Comparison of ENCODE assay signal across 10 mouse cellular contexts in the genomic region with DNA sequence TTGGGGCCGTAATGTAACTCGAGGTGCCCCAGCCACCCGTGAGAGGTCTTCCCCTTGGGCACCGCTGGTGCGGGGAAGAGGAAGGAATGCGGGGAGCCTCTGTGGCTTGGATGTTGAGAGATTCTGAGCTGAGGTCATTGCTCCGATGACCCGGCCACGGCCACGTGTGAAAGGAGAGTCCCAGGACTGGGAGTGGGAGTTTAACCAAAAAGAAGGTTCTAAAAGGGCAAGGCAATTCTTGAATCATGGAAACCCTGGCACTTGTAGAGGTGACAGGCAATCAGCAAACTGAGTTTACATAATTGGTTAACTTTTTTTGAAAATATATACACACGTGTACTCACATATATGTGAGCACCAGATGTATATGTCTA. TPM values are rescaled to one million over a fixed set of nuclear protein-coding genes. Genes with fewer than 3 reads are reported as not detected.
A peak's percentile ranks its signal among the peaks of the same experiment; 100 is the strongest.
DNase-seq lines count a peak whose midpoint lies in the region; ATAC-seq and TF ChIP-seq lines count a peak whose summit lies in the region.
"Had no signal": no experiment of that assay in that cellular context is flagged by ENCODE, and none has a peak within 500 bp of the region (broad histone marks: within the 10 kb centered on the region; RNA-seq: fewer than 3 reads in every experiment).

No protein-coding gene starts in this region.

- H3K4me1 ChIP-seq in kidney, postnatal 0 days (replicated peaks; ENCODE audit: insufficient read depth, low read length) = peaks cover 8% of the 10 kb centered on the region
- H3K4me1 ChIP-seq in forebrain, embryonic 10.5 days = peaks cover 17% of the 10 kb centered on the region
- H3K4me1 ChIP-seq in intestine, embryonic 16.5 days (ENCODE audit: control insufficient read depth, insufficient read depth, low read length) = peaks cover 8% of the 10 kb centered on the region; the same call in 1 of the 2 replicates
- peaks cover 11% of the 10 kb centered on the region for H3K4me1 ChIP-seq in neural tube, embryonic 12.5 days

- no peaks in the 10 kb centered on the region for H3K36me3 ChIP-seq in kidney, postnatal 0 days (ENCODE audit: insufficient read depth, low read length)
- no peaks in the 10 kb centered on the region for H3K36me3 ChIP-seq in forebrain, embryonic 10.5 days (replicated peaks)
- no peaks in the 10 kb centered on the region for H3K36me3 ChIP-seq in intestine, embryonic 16.5 days (ENCODE audit: control insufficient read depth, insufficient read depth, low read length)
- no peaks in the 10 kb centered on the region for H3K36me3 ChIP-seq in neural tube, embryonic 12.5 days

- H3K27ac ChIP-seq in kidney, postnatal 0 days = no peak overlapping the region
- H3K27ac ChIP-seq in forebrain, embryonic 10.5 days = peak overlapping the region; percentile 77
- H3K27ac ChIP-seq in intestine, embryonic 16.5 days (ENCODE audit: low read length) = no peak overlapping the region
- no peak overlapping the region for H3K27ac ChIP-seq in neural tube, embryonic 12.5 days

- peaks cover 7% of the 10 kb centered on the region; the same call in 1 of the 2 replicates for H3K27me3 ChIP-seq in kidney, postnatal 0 days (ENCODE audit: insufficient read depth, low read length)
- H3K27me3 ChIP-seq in forebrain, embryonic 10.5 days (ENCODE audit: poor library complexity, severe bottlenecking) = peaks cover 60% of the 10 kb centered on the region
- H3K27me3 ChIP-seq in intestine, embryonic 16.5 days (replicated peaks; ENCODE audit: control insufficient read depth, insufficient read depth, low read length) = peaks cover 9% of the 10 kb centered on the region; the same call in 1 of the 2 replicates
- peaks cover 22% of the 10 kb centered on the region for H3K27me3 ChIP-seq in neural tube, embryonic 12.5 days (replicated peaks)

- no peak for DNase-seq in kidney, postnatal 0 days (ENCODE audit: low spot score)
- no peak for DNase-seq in kidney, adult 18-20 months
- DNase-seq in forebrain, embryonic 10.5 days (ENCODE audit: extremely low spot score, low spot score) = no peak
- DNase-seq in ovary, adult 18-20 months (ENCODE audit: low spot score) = no peak
- DNase-seq in lung, postnatal 14 days = no peak
- DNase-seq: cerebellum, adult 11-12 months; thymus, adult 18-20 months had no signal

- no peak for TF ChIP-seq CTCF in kidney, postnatal 0 days (IDR thresholded peaks at IDR 0.05; ENCODE audit: low read depth)

- WGBS in kidney, postnatal 0 days = 11% methylated on average over 11 of the region's 11 CpGs
- 7% methylated on average over 11 of the region's 11 CpGs for WGBS in forebrain, embryonic 10.5 days
- 11% methylated on average over 11 of the region's 11 CpGs for WGBS in intestine, embryonic 16.5 days
- 7% methylated on average over 11 of the region's 11 CpGs for WGBS in neural tube, embryonic 12.5 days

- H3K9me3 ChIP-seq in kidney, postnatal 0 days (replicated peaks; ENCODE audit: low read length) = no peaks in the 10 kb centered on the region
- H3K9me3 ChIP-seq in forebrain, embryonic 10.5 days = no peaks in the 10 kb centered on the region
- H3K9me3 ChIP-seq in intestine, embryonic 16.5 days (ENCODE audit: control insufficient read depth, low read length) = no peaks in the 10 kb centered on the region
- H3K9me3 ChIP-seq in neural tube, embryonic 12.5 days = no peaks in the 10 kb centered on the region

- ATAC-seq in kidney, postnatal 0 days (replicated peaks; ENCODE audit: low FRiP score, low read depth) = no peak
- ATAC-seq in intestine, embryonic 16.5 days = no peak
- no peak for ATAC-seq in neural tube, embryonic 12.5 days (ENCODE audit: low FRiP score, low read depth)
- ATAC-seq in activated CD4-positive, CD25-positive, alpha-beta regulatory T cell, adult 4 months = no peak

- H3K4me3 ChIP-seq in kidney, postnatal 0 days (replicated peaks; ENCODE audit: low read depth, low read length) = peak overlapping the region; percentile 48
- peak overlapping the region; percentile 74 for H3K4me3 ChIP-seq in forebrain, embryonic 10.5 days
- H3K4me3 ChIP-seq in intestine, embryonic 16.5 days (ENCODE audit: low read length) = peak overlapping the region; percentile 63
- H3K4me3 ChIP-seq in neural tube, embryonic 12.5 days = peak overlapping the region; percentile 59

- H3K4me2 ChIP-seq in kidney, postnatal 0 days (ENCODE audit: low read length) = peak overlapping the region; percentile 94
- H3K4me2 ChIP-seq in intestine, embryonic 16.5 days (ENCODE audit: low read depth, low read length) = peak overlapping the region; percentile 99
- peak overlapping the region; percentile 99 for H3K4me2 ChIP-seq in neural tube, embryonic 12.5 days (replicated peaks)

- H3K9ac ChIP-seq in kidney, postnatal 0 days (ENCODE audit: low read depth, low read length) = peak overlapping the region; percentile 6; the same call in 1 of the 2 replicates
- H3K9ac ChIP-seq in intestine, embryonic 16.5 days (ENCODE audit: low read depth, low read length) = peak overlapping the region; percentile 65
- H3K9ac ChIP-seq in neural tube, embryonic 12.5 days = peak overlapping the region; percentile 64

RNA-seq across cellular contexts. Expression of a gene that starts 0.4 kb away (rescaled TPM):
- polyA plus RNA-seq in kidney, postnatal 0 days (2015; fragmentation: Nextera tagmentation; extraction: Ambion mirVana) = 1.4 and 1.6 TPM in 2 replicates
- 2.0 and 3.1 TPM in 2 replicates for polyA plus RNA-seq in forebrain, embryonic 10.5 days (2016; fragmentation: Nextera tagmentation; extraction: Ambion mirVana)
- polyA plus RNA-seq in intestine, embryonic 16.5 days (2015; fragmentation: Nextera tagmentation; extraction: Ambion mirVana) = 1.3 and 1.8 TPM in 2 replicates
- 1.8 and 2.0 TPM in 2 replicates for polyA plus RNA-seq in neural tube, embryonic 12.5 days (2016; fragmentation: Nextera tagmentation; extraction: Ambion mirVana)
- not detected for polyA plus RNA-seq in activated CD4-positive, CD25-positive, alpha-beta regulatory T cell, adult 4 months (2017; shearing (Covaris generic))

RNA-seq across cellular contexts. Expression of a gene that starts 56.2 kb away (rescaled TPM):
- 29.5 and 33.3 TPM in 2 replicates for polyA plus RNA-seq in kidney, postnatal 0 days (2015; fragmentation: Nextera tagmentation; extraction: Ambion mirVana)
- polyA plus RNA-seq in forebrain, embryonic 10.5 days (2016; fragmentation: Nextera tagmentation; extraction: Ambion mirVana) = 56.6 and 58.5 TPM in 2 replicates
- polyA plus RNA-seq in intestine, embryonic 16.5 days (2015; fragmentation: Nextera tagmentation; extraction: Ambion mirVana) = 31.1 and 34.1 TPM in 2 replicates
- 34.2 and 37.4 TPM in 2 replicates for polyA plus RNA-seq in neural tube, embryonic 12.5 days (2016; fragmentation: Nextera tagmentation; extraction: Ambion mirVana)
- polyA plus RNA-seq in activated CD4-positive, CD25-positive, alpha-beta regulatory T cell, adult 4 months (2017; shearing (Covaris generic)) = 10 to 100 TPM; 15.8 to 18.6 TPM

Comparison
In these comparisons a context has a peak if more than half of its experiments do, and no peak if none do; other contexts are left out.
1. H3K9ac ChIP-seq: peak in every context shown above with its lines; median percentile 65 in intestine, embryonic 16.5 days; 64 in neural tube, embryonic 12.5 days; 6 in kidney, postnatal 0 days.